Mouse (Mus musculus) splenic B cell, adult 2 months (primary cell): Measurements from ENCODE around the gene B4galt5.

Source experiments
- DNase-seq: peaks from one replicate; pipeline ENCODE4 v3.0.0-alpha.2; 2011; ENCODE audit warnings: low read depth, low spot score
- H3K27me3 ChIP-seq: 2 replicates; pipeline ENCODE4 v1.6.1; 2012; ENCODE audit warnings: mild to moderate bottlenecking, low read length, moderate library complexity, mixed read lengths; ENCODE audit not compliant: control insufficient read depth, poor library complexity, insufficient read depth, severe bottlenecking
- H3K36me3 ChIP-seq: 2 replicates; pipeline ENCODE4 v1.6.1; 2012; ENCODE audit warnings: mild to moderate bottlenecking, low read length, moderate library complexity, mixed read lengths; ENCODE audit not compliant: control insufficient read depth, poor library complexity, insufficient read depth, severe bottlenecking

Gene B4galt5

GRCm38 (mm10) chr2:167331432-167331921, 17.5 kb downstream of the B4galt5 start:
- no peaks in the 10 kb centered on the region for H3K36me3 ChIP-seq
- H3K27me3 ChIP-seq, result no peaks in the 10 kb centered on the region
- no peak for DNase-seq

DNA sequence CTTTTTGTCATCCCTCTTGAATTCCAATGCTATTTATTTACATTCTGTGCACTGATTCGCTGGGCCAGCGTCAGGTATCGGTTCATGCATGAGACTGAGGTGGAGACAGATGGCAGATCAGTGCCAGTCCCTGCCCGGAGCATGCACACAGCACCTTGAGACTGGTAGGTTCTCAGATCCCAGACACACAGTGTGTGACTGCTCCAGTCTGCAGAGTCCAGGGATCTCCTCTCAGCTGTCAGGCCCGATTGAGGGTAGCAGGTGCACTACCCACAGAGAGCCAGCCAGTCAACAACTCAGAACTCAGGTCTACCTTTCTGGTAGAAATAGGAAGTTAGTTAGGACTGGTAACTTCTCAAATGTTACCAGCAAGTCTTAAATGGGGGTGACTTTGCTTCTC, 18.4 kb downstream of the B4galt5 start:
- no peaks in the 10 kb centered on the region for H3K36me3 ChIP-seq
- no peak for DNase-seq
- no peaks in the 10 kb centered on the region for H3K27me3 ChIP-seq

DNA sequence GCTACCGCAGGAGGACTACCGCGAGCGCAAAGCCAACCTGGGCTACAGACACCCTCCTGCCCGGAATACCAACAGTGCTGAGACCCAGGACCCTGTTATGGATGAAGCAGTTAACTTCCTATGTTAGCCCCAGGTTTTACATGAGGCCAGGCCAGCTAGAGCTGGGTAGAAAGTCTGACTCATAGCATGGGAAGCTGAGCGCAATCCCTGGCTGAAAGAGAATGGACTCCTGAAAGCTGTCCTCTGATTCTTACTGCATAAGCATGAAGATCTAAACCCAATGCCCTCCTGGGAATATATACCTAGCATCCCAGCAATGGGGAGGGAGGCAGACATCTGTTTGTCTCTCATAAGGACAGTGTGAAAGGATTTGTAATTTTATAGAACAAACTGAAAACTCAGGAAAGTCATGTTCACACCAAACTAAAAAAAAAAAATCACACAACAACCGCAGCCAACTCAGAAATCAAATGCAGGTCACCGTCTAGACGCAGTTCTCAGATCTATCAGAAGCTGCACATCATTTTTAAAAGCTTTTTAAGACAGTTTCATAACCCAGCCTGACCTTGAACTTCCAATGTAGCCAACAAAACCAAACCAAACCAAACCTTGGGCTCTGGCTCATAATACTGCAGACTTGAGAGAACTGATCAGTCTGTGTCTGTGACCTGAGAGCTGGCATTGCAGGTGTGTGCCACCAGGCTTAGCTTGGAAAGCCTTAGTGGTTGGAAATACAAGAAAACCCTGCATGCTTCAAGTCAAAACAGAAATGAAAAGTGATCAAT, 19.3 kb downstream of the B4galt5 start:
- H3K27me3 ChIP-seq, result no peaks in the 10 kb centered on the region
- no peak for DNase-seq
- H3K36me3 ChIP-seq, result no peaks in the 10 kb centered on the region

- no peaks in the 10 kb centered on the region for H3K36me3 ChIP-seq
- H3K27me3 ChIP-seq, result no peaks in the 10 kb centered on the region
- DNase-seq, result no peak
These were observed 20.6 kb downstream of the B4galt5 start for GRCm38 (mm10) chr2:167328340-167328739.

- no peak for DNase-seq
- Histone ChIP-seq H3K27me3 (no peaks in the 10 kb centered on the region), H3K36me3 (no peaks in the 10 kb centered on the region)
These were observed 22.4 kb downstream of the B4galt5 start for GRCm38 (mm10) chr2:167326582-167326981.

DNA sequence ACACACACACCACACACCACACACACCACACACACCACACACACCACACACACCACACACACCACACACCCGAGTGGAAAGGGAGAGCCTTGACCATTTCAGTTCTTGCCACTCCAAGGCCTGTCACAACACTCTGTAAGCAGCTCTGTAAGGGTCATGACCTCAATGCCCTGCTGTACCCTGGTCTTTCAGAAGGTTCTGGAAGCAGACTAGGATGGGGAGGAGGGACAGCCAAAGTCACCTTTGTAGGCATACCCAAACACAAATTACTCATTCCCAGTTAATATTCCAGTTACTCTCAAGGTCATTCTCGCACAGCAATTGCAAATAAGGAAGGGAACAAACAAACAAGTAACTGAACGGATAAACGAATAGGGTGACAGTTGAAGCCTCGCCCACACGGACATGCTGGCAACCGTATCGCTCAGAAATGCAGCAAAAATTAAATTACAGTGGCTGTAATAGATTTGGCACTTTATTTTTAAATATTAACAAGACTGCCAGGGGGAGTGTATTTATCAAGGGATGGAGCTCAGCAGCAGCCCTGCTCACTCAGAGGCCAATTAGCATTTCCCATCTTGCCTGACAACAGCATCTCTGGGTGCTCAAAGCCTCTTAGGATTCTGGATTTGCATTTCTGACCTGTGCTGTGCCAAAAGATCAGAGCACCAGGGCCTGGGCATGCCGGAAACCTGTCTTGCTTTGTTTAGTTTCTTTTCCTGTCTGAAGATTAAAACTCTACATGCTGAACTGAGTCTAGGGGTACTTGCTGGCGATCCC, 24.6 kb downstream of the B4galt5 start:
- H3K36me3 ChIP-seq, result no peaks in the 10 kb centered on the region
- DNase-seq, result no peak

GRCm38 (mm10) chr2:167323116-167323515, 25.9 kb downstream of the B4galt5 start:
- DNase-seq, result no peak
- Histone ChIP-seq H3K27me3 (no peaks in the 10 kb centered on the region), H3K36me3 (no peaks in the 10 kb centered on the region)

More for the DNA sequence above, 24.6 kb downstream of the B4galt5 start:
- no peaks in the 10 kb centered on the region for H3K27me3 ChIP-seq

DNA sequence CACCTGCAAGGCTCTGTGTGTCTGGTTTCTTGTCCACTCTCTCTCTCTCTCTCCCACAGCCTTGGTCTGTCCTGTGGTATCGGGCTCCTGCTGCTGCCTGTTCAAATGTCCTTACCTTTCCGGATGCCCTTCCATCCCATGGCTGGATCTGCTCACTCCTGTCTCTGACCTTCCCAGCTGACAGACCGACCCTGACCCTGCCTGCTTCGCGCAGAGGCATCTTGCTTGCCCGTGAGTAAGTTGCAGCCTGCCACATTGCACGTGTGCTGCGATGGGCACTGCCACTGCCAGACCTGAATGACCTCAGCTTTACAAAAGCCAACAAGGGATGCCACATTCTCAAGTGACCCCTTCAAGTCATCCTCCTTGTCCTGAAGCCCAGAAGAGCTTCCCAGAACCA, 27.6 kb downstream of the B4galt5 start:
- DNase-seq, result no peak
- H3K27me3 ChIP-seq, result no peaks in the 10 kb centered on the region
- H3K36me3 ChIP-seq, result no peaks in the 10 kb centered on the region

GRCm38 (mm10) chr2:167318981-167319380, 30.0 kb downstream of the B4galt5 start:
- Histone ChIP-seq H3K36me3 (no peaks in the 10 kb centered on the region), H3K27me3 (no peaks in the 10 kb centered on the region)
- DNase-seq, result peak; percentile 21

- no peak for DNase-seq
- H3K36me3 ChIP-seq, result no peaks in the 10 kb centered on the region
- H3K27me3 ChIP-seq, result no peaks in the 10 kb centered on the region
These were observed 32.2 kb downstream of the B4galt5 start for GRCm38 (mm10) chr2:167316724-167317187.

GRCm38 (mm10) chr2:167314491-167314890, 34.5 kb downstream of the B4galt5 start:
- no peak for DNase-seq
- no peaks in the 10 kb centered on the region; the same call in none of the 2 replicates for H3K36me3 ChIP-seq

GRCm38 (mm10) chr2:167313501-167314326, 35.3 kb downstream of the B4galt5 start:
- peak; percentile 69 for DNase-seq
- H3K36me3 ChIP-seq, result no peaks in the 10 kb centered on the region; the same call in none of the 2 replicates
- H3K27me3 ChIP-seq, result no peaks in the 10 kb centered on the region

More at GRCm38 (mm10) chr2:167314491-167314890, 34.5 kb downstream of the B4galt5 start:
- no peaks in the 10 kb centered on the region for H3K27me3 ChIP-seq

GRCm38 (mm10) chr2:167310121-167310520, 38.9 kb downstream of the B4galt5 start:
- H3K27me3 ChIP-seq, result no peaks in the 10 kb centered on the region
- no peaks in the 10 kb centered on the region; the same call in none of the 2 replicates for H3K36me3 ChIP-seq
- DNase-seq, result no peak

- no peak for DNase-seq
- no peaks in the 10 kb centered on the region; the same call in none of the 2 replicates for H3K36me3 ChIP-seq
These were observed 39.7 kb downstream of the B4galt5 start for GRCm38 (mm10) chr2:167309286-167309685.

More at GRCm38 (mm10) chr2:167309286-167309685, 39.7 kb downstream of the B4galt5 start:
- H3K27me3 ChIP-seq, result no peaks in the 10 kb centered on the region
